In the genomic region with DNA sequence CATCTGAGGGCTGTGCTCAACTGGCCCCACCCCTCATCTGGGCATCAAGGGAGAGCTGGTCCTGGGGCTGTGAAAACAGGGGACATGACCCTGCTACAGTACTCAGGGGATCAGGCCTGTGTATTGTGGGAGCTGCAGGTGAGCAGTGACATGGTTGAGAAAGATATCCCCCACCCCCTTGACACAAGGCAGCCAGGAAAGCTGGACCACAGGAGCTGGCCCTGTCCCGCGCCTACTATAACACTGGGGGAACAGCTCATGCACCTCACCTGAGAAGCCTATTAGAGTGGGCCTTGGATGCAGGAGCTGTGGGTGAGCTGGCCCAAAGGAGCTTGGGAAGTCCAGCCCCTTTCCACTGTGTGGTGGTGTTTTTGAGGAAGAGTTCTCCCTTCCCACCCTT, we compare ENCODE assay signal across 21 mouse cellular contexts.
DNase-seq lines count a peak whose midpoint lies in the region; ATAC-seq and TF ChIP-seq lines count a peak whose summit lies in the region.
"Had no signal": no experiment of that assay in that cellular context is flagged by ENCODE, and none has a peak within 500 bp of the region (broad histone marks: within the 10 kb centered on the region; RNA-seq: fewer than 3 reads in every experiment).

No protein-coding gene starts in this region.

- TF ChIP-seq CTCF in forebrain, postnatal 0 days (IDR thresholded peaks at IDR 0.05; ENCODE audit: low read depth), result no peak
- TF ChIP-seq CTCF in stomach, postnatal 0 days (IDR thresholded peaks at IDR 0.05; ENCODE audit: low read depth), result no peak

- no peak for TF ChIP-seq EP300 in stomach, postnatal 0 days (optimal IDR thresholded peaks at IDR 0.05)

- H3K4me1 ChIP-seq in forebrain, embryonic 14.5 days (ENCODE audit: control insufficient read depth, insufficient read depth, low read length), result no peaks in the 10 kb centered on the region
- H3K4me1 ChIP-seq in forebrain, postnatal 0 days (ENCODE audit: insufficient read depth), result no peaks in the 10 kb centered on the region
- H3K4me1 ChIP-seq in limb, embryonic 13.5 days, result no peaks in the 10 kb centered on the region
- no peaks in the 10 kb centered on the region for H3K4me1 ChIP-seq in limb, embryonic 10.5 days
- H3K4me1 ChIP-seq in stomach, embryonic 14.5 days (ENCODE audit: control insufficient read depth, insufficient read depth, low read length), result no peaks in the 10 kb centered on the region
- no peaks in the 10 kb centered on the region for H3K4me1 ChIP-seq in stomach, postnatal 0 days (replicated peaks; ENCODE audit: control insufficient read depth, insufficient read depth)
- H3K4me1 ChIP-seq: embryonic facial prominence, embryonic 15.5 days; heart, embryonic 10.5 days; liver, embryonic 12.5 days; neural tube, embryonic 13.5 days had no signal

- no peak overlapping the region for H3K27ac ChIP-seq in forebrain, embryonic 14.5 days (ENCODE audit: low read depth, low read length)
- H3K27ac ChIP-seq in forebrain, postnatal 0 days (ENCODE audit: low read depth, low read length), result no peak overlapping the region
- H3K27ac ChIP-seq in limb, embryonic 13.5 days, result no peak overlapping the region
- H3K27ac ChIP-seq in limb, embryonic 10.5 days, result no peak overlapping the region
- no peak overlapping the region for H3K27ac ChIP-seq in stomach, embryonic 14.5 days (ENCODE audit: low read length)
- no peak overlapping the region for H3K27ac ChIP-seq in stomach, postnatal 0 days (replicated peaks)
- H3K27ac ChIP-seq: embryonic facial prominence, embryonic 15.5 days; gastrocnemius, adult 2 months; heart, embryonic 10.5 days; liver, embryonic 12.5 days; neural tube, embryonic 13.5 days had no signal

- DNase-seq in forebrain, embryonic 14.5 days (ENCODE audit: low spot score), result no peak
- no peak for DNase-seq in forebrain, postnatal 0 days
- DNase-seq in limb, embryonic 10.5 days (ENCODE audit: low spot score), result no peak
- no peak for DNase-seq in stomach, postnatal 0 days (ENCODE audit: low spot score)
- DNase-seq: adrenal gland, postnatal 25 days; cerebellum, adult 11 months; gastrocnemius, adult 2 months; kidney, adult 2 months; kidney, postnatal 14 days; lung, adult 18-20 months; retina, postnatal 1 day; right cerebral cortex, postnatal 25 days; spleen, adult 18-20 months; thymus, postnatal 25 days had no signal

- H3K9me3 ChIP-seq in forebrain, embryonic 14.5 days (replicated peaks; ENCODE audit: control insufficient read depth, low read length), result no peaks in the 10 kb centered on the region
- no peaks in the 10 kb centered on the region for H3K9me3 ChIP-seq in forebrain, postnatal 0 days (ENCODE audit: low read length)
- no peaks in the 10 kb centered on the region for H3K9me3 ChIP-seq in limb, embryonic 13.5 days
- H3K9me3 ChIP-seq in limb, embryonic 10.5 days (replicated peaks), result no peaks in the 10 kb centered on the region
- H3K9me3 ChIP-seq in stomach, embryonic 14.5 days (ENCODE audit: control insufficient read depth, low read depth, low read length), result no peaks in the 10 kb centered on the region
- no peaks in the 10 kb centered on the region for H3K9me3 ChIP-seq in stomach, postnatal 0 days (ENCODE audit: control insufficient read depth, low read length)
- H3K9me3 ChIP-seq: embryonic facial prominence, embryonic 15.5 days; heart, embryonic 10.5 days; liver, embryonic 12.5 days; neural tube, embryonic 13.5 days had no signal

- H3K36me3 ChIP-seq in forebrain, embryonic 14.5 days (ENCODE audit: control insufficient read depth, insufficient read depth, low read length), result no peaks in the 10 kb centered on the region
- no peaks in the 10 kb centered on the region for H3K36me3 ChIP-seq in forebrain, postnatal 0 days (ENCODE audit: insufficient read depth)
- H3K36me3 ChIP-seq in limb, embryonic 13.5 days, result no peaks in the 10 kb centered on the region
- no peaks in the 10 kb centered on the region for H3K36me3 ChIP-seq in limb, embryonic 10.5 days
- no peaks in the 10 kb centered on the region for H3K36me3 ChIP-seq in stomach, embryonic 14.5 days (ENCODE audit: control insufficient read depth, insufficient read depth, low read length)
- no peaks in the 10 kb centered on the region for H3K36me3 ChIP-seq in stomach, postnatal 0 days (ENCODE audit: control insufficient read depth, insufficient read depth, low read length)
- H3K36me3 ChIP-seq: embryonic facial prominence, embryonic 15.5 days; heart, embryonic 10.5 days; liver, embryonic 12.5 days; neural tube, embryonic 13.5 days had no signal

- H3K4me3 ChIP-seq in forebrain, embryonic 14.5 days (ENCODE audit: low read depth, low read length), result no peak overlapping the region
- H3K4me3 ChIP-seq in forebrain, postnatal 0 days (ENCODE audit: low read depth, low read length), result no peak overlapping the region
- no peak overlapping the region for H3K4me3 ChIP-seq in limb, embryonic 13.5 days
- no peak overlapping the region for H3K4me3 ChIP-seq in limb, embryonic 10.5 days
- no peak overlapping the region for H3K4me3 ChIP-seq in stomach, embryonic 14.5 days (ENCODE audit: low read depth, low read length)
- no peak overlapping the region for H3K4me3 ChIP-seq in stomach, postnatal 0 days (ENCODE audit: low read depth, low read length)
- H3K4me3 ChIP-seq: embryonic facial prominence, embryonic 15.5 days; gastrocnemius, adult 2 months; heart, embryonic 10.5 days; liver, embryonic 12.5 days; neural tube, embryonic 13.5 days had no signal

- 100% methylated on average over 2 of the region's 2 CpGs for WGBS in forebrain, embryonic 14.5 days
- 100% methylated on average over 2 of the region's 2 CpGs for WGBS in forebrain, postnatal 0 days
- WGBS in limb, embryonic 13.5 days, result 85% methylated on average over 2 of the region's 2 CpGs
- WGBS in limb, embryonic 10.5 days, result 89% methylated on average over 2 of the region's 2 CpGs
- 93% methylated on average over 2 of the region's 2 CpGs for WGBS in stomach, embryonic 14.5 days
- WGBS in stomach, postnatal 0 days, result 89% methylated on average over 2 of the region's 2 CpGs

- H3K9ac ChIP-seq in forebrain, embryonic 14.5 days (ENCODE audit: low read length), result no peak overlapping the region
- no peak overlapping the region for H3K9ac ChIP-seq in forebrain, postnatal 0 days
- H3K9ac ChIP-seq in limb, embryonic 13.5 days, result no peak overlapping the region
- H3K9ac ChIP-seq in stomach, embryonic 14.5 days (replicated peaks; ENCODE audit: low read depth, low read length), result no peak overlapping the region
- no peak overlapping the region for H3K9ac ChIP-seq in stomach, postnatal 0 days (ENCODE audit: low read length)
- H3K9ac ChIP-seq: embryonic facial prominence, embryonic 15.5 days; liver, embryonic 12.5 days; neural tube, embryonic 13.5 days had no signal

- no peak overlapping the region for H3K4me2 ChIP-seq in forebrain, embryonic 14.5 days (ENCODE audit: low read length)
- no peak overlapping the region for H3K4me2 ChIP-seq in forebrain, postnatal 0 days (ENCODE audit: low read depth)
- no peak overlapping the region for H3K4me2 ChIP-seq in limb, embryonic 13.5 days (replicated peaks)
- no peak overlapping the region for H3K4me2 ChIP-seq in stomach, embryonic 14.5 days (replicated peaks; ENCODE audit: low read depth, low read length)
- no peak overlapping the region for H3K4me2 ChIP-seq in stomach, postnatal 0 days (replicated peaks; ENCODE audit: low read depth)
- H3K4me2 ChIP-seq: embryonic facial prominence, embryonic 15.5 days; liver, embryonic 12.5 days; neural tube, embryonic 13.5 days had no signal

- peak; percentile 34; the same call in 1 of the 2 replicates for ATAC-seq in forebrain, embryonic 14.5 days
- no peak for ATAC-seq in forebrain, postnatal 0 days
- ATAC-seq in limb, embryonic 13.5 days (ENCODE audit: low FRiP score, low read depth), result 0 out of 2 replicates have a peak, but pooled peaks have one; percentile 28
- peak; percentile 46; the same call in 1 of the 2 replicates for ATAC-seq in stomach, embryonic 14.5 days (ENCODE audit: insufficient number of reproducible peaks, insufficient read depth, low FRiP score, low read depth)
- no peak for ATAC-seq in stomach, postnatal 0 days (ENCODE audit: low FRiP score, low TSS enrichment)
- no peak for ATAC-seq in granulocyte monocyte progenitor cell, adult 5-6 weeks (replicated peaks; ENCODE audit: poor library complexity, severe bottlenecking)
- ATAC-seq: liver, embryonic 12.5 days had no signal

- no peaks in the 10 kb centered on the region for H3K27me3 ChIP-seq in forebrain, embryonic 14.5 days (replicated peaks; ENCODE audit: control insufficient read depth, insufficient read depth, low read length)
- H3K27me3 ChIP-seq in forebrain, postnatal 0 days (ENCODE audit: insufficient read depth, low read length), result no peaks in the 10 kb centered on the region
- H3K27me3 ChIP-seq in limb, embryonic 13.5 days, result no peaks in the 10 kb centered on the region
- H3K27me3 ChIP-seq in limb, embryonic 10.5 days (ENCODE audit: low read depth, poor library complexity, severe bottlenecking), result no peaks in the 10 kb centered on the region
- no peaks in the 10 kb centered on the region for H3K27me3 ChIP-seq in stomach, embryonic 14.5 days (ENCODE audit: control insufficient read depth, insufficient read depth, low read length)
- H3K27me3 ChIP-seq in stomach, postnatal 0 days (ENCODE audit: control insufficient read depth, insufficient read depth, low read length), result no peaks in the 10 kb centered on the region
- H3K27me3 ChIP-seq: embryonic facial prominence, embryonic 15.5 days; liver, embryonic 12.5 days; neural tube, embryonic 13.5 days had no signal

Comparison
In these comparisons a context has a peak if more than half of its experiments do, and no peak if none do; other contexts are left out.
1. ATAC-seq: peak in forebrain, embryonic 14.5 days (single experiment), limb, embryonic 13.5 days (single experiment) and stomach, embryonic 14.5 days (single experiment); none in forebrain, postnatal 0 days (single experiment), stomach, postnatal 0 days (single experiment) and granulocyte monocyte progenitor cell, adult 5-6 weeks (single experiment).